ENCODE assay signal across 25 mouse cellular contexts in the genomic region with DNA sequence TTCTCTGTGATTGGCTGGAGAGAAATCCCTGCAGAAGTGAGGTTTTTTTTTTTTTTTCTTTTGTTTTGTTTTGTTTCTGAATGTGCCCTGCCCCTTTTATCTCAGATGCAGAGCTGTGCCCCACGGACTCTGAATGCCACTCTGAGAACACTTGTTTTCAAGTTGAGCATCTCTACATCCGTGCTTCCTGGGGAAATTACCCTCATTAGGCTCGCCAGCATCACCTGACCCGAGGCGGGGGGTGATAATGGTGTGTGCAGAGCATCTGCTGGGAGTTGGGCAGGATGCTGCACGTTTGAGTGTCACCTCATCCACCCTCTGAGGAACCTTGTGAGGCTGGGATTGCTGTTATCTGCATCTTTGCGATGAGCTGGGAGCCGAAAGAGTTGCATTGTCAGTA. TPM values are rescaled to one million over a fixed set of nuclear protein-coding genes. Genes with fewer than 3 reads are reported as not detected.
DNase-seq lines count a peak whose midpoint lies in the region; ATAC-seq and TF ChIP-seq lines count a peak whose summit lies in the region.
"Had no signal": no experiment of that assay in that cellular context is flagged by ENCODE, and none has a peak within 500 bp of the region (broad histone marks: within the 10 kb centered on the region; RNA-seq: fewer than 3 reads in every experiment).

No protein-coding gene starts in this region.

- peak; percentile 56 for ATAC-seq in inflammation-experienced regulatory T-cells, adult 6 months
- ATAC-seq: forebrain, embryonic 14.5 days; forebrain, postnatal 0 days; hindbrain, embryonic 16.5 days; intestine, postnatal 0 days had no signal

- no peak overlapping the region for H3K27ac ChIP-seq in testis, adult 2 months (ENCODE audit: control insufficient read depth, insufficient read depth, low read depth, low read length)
- no peak overlapping the region for H3K27ac ChIP-seq in hindbrain, embryonic 10.5 days
- H3K27ac ChIP-seq: forebrain, embryonic 10.5 days; gastrocnemius, adult 2 months; hindbrain, embryonic 13.5 days had no signal

- no peaks in the 10 kb centered on the region for H3K27me3 ChIP-seq in testis, adult 2 months (ENCODE audit: control insufficient read depth, insufficient read depth, low read length)
- H3K27me3 ChIP-seq in hindbrain, embryonic 10.5 days (ENCODE audit: insufficient read depth, poor library complexity, severe bottlenecking) = peaks cover 3% of the 10 kb centered on the region; the same call in 1 of the 2 replicates

- no peaks in the 10 kb centered on the region for H3K4me1 ChIP-seq in testis, adult 2 months (ENCODE audit: control insufficient read depth, insufficient read depth, low read length)
- peaks cover 14% of the 10 kb centered on the region for H3K4me1 ChIP-seq in hindbrain, embryonic 10.5 days (replicated peaks)

- DNase-seq in testis, postnatal 14 days (ENCODE audit: low spot score) = no peak
- DNase-seq in T-cell, adult 2 months (ENCODE audit: low spot score) = peak; percentile 5
- DNase-seq in hindbrain, embryonic 10.5 days (ENCODE audit: low spot score) = no peak
- DNase-seq in urinary bladder, postnatal 25 days (ENCODE audit: low spot score) = no peak
- DNase-seq: adrenal gland, postnatal 10 days; adrenal gland, postnatal 36 days; B cell, adult 2 months; cerebellum, adult 18-20 months; cerebellum, adult 9-10 months; cerebellum, postnatal 14 days; forebrain, postnatal 0 days; gastrocnemius, adult 2 months; gastrocnemius, postnatal 14 days; heart, adult 11 months had no signal

- TF ChIP-seq POLR2A in testis, adult 2 months (IDR thresholded peaks at IDR 0.05; ENCODE audit: control insufficient read depth, low read depth, low read length) = no peak

- peak overlapping the region; percentile 86 for H3K4me3 ChIP-seq in testis, adult 2 months (ENCODE audit: control insufficient read depth, low read depth, low read length)
- no peak overlapping the region for H3K4me3 ChIP-seq in hindbrain, embryonic 10.5 days
- H3K4me3 ChIP-seq: forebrain, embryonic 10.5 days; gastrocnemius, adult 2 months; hindbrain, embryonic 13.5 days had no signal

- no peak for TF ChIP-seq CTCF in testis, adult 2 months (IDR thresholded peaks at IDR 0.05; ENCODE audit: control insufficient read depth, insufficient read depth, insufficient replicate concordance, low read depth, low read length)

- 69% methylated on average over 8 of the region's 8 CpGs for WGBS in hindbrain, embryonic 10.5 days

- no peaks in the 10 kb centered on the region for H3K36me3 ChIP-seq in testis, adult 2 months (ENCODE audit: control insufficient read depth, insufficient read depth, low read length)
- no peaks in the 10 kb centered on the region for H3K36me3 ChIP-seq in hindbrain, embryonic 10.5 days
- H3K36me3 ChIP-seq: forebrain, embryonic 10.5 days; G1E; hindbrain, embryonic 13.5 days had no signal

- no peaks in the 10 kb centered on the region for H3K9me3 ChIP-seq in hindbrain, embryonic 10.5 days
- H3K9me3 ChIP-seq: forebrain, embryonic 10.5 days; hindbrain, embryonic 13.5 days had no signal

RNA-seq across cellular contexts. Expression of gene Hrh1, which starts 14.2 kb away (rescaled TPM):
- 0.48 and 0.73 TPM in 2 replicates for polyA plus RNA-seq in testis, adult 2 months (2012; rRNA removed)
- under 1 TPM in 1 of 3 experiments, not detected in 2; 0.13 TPM for polyA plus RNA-seq in inflammation-experienced regulatory T-cells, adult 6 months (2017; shearing (Covaris generic))
- polyA plus RNA-seq in hindbrain, embryonic 10.5 days (2016; fragmentation: Nextera tagmentation; extraction: Ambion mirVana) = 0.16 and 0.22 TPM in 2 replicates
- polyA plus RNA-seq: embryonic facial prominence, embryonic 14.5 days; G1E; heart, embryonic 11.5 days; heart, postnatal 0 days had no signal
